Mouse (Mus musculus) stomach, embryonic 15.5 days (tissue): Measurements from ENCODE around the gene Gm20517. TPM values are rescaled to one million over a fixed set of nuclear protein-coding genes. Genes with fewer than 3 reads are reported as not detected.
A peak's percentile ranks its signal among the peaks of the same experiment; 100 is the strongest.
"Not testable (repeated sequence)": the region's sequence is repeated elsewhere in the genome, so short reads cannot be mapped to it uniquely, and the experiment has no call there.

ENCODE experiments used
- ATAC-seq: fragments of 200-750 bp; cut with Nextera tagmentation; 2 replicates; pipeline ENCODE4 v1.8.0; 2017; ENCODE audit warnings: low read depth, moderate number of reproducible peaks, moderate TSS enrichment; ENCODE audit not compliant: insufficient read depth, low FRiP score
- H3K27ac ChIP-seq: fragments of 300-500 bp; sonication (generic); 2 replicates; pipeline ENCODE4 v1.5.1; 2015; ENCODE audit warnings: mild to moderate bottlenecking, inconsistent platforms
- H3K27me3 ChIP-seq: fragments of 300-500 bp; sonication (generic); replicated peaks from 2 replicates; pipeline ENCODE4 v1.6.1; 2015; ENCODE audit warnings: inconsistent platforms
- H3K36me3 ChIP-seq: fragments of 300-500 bp; sonication (generic); 2 replicates; pipeline ENCODE4 v1.6.1; 2015; ENCODE audit warnings: inconsistent platforms
- H3K4me1 ChIP-seq: fragments of 300-500 bp; sonication (generic); 2 replicates; pipeline ENCODE4 v1.6.1; 2015; ENCODE audit warnings: inconsistent platforms
- H3K4me2 ChIP-seq: fragments of 300-500 bp; sonication (generic); 2 replicates; pipeline ENCODE4 v1.6.1; 2015; ENCODE audit warnings: mild to moderate bottlenecking, inconsistent platforms
- H3K4me3 ChIP-seq: fragments of 300-500 bp; sonication (generic); replicated peaks from 2 replicates; pipeline ENCODE4 v1.5.1; 2015; ENCODE audit warnings: inconsistent platforms
- H3K9ac ChIP-seq: fragments of 300-500 bp; sonication (generic); 2 replicates; pipeline ENCODE4 v1.6.1; 2015; ENCODE audit warnings: inconsistent platforms
- H3K9me3 ChIP-seq: fragments of 300-500 bp; sonication (generic); 2 replicates; pipeline ENCODE4 v1.6.1; 2016; ENCODE audit warnings: inconsistent platforms
- WGBS: fragments of 180-500 bp; shearing (Covaris S2); methylation state at CpG from one replicate; pipeline ENCODE4 v1.1.7; 2015; 5-methylcytosine and 5-hydroxymethylcytosine counted together
- polyA plus RNA-seq: library from polyadenylated mRNA; unstranded; fragments of >200 nt; fragmentation: Nextera tagmentation; extraction: Ambion mirVana; gene quantifications from 2 replicates; pipeline ENCODE4 v1.2.1, GENCODE M21; 2015

Gene Gm20517
- polyA plus RNA-seq, 1 experiment from 2014 or later = 1.0 TPM

DNA sequence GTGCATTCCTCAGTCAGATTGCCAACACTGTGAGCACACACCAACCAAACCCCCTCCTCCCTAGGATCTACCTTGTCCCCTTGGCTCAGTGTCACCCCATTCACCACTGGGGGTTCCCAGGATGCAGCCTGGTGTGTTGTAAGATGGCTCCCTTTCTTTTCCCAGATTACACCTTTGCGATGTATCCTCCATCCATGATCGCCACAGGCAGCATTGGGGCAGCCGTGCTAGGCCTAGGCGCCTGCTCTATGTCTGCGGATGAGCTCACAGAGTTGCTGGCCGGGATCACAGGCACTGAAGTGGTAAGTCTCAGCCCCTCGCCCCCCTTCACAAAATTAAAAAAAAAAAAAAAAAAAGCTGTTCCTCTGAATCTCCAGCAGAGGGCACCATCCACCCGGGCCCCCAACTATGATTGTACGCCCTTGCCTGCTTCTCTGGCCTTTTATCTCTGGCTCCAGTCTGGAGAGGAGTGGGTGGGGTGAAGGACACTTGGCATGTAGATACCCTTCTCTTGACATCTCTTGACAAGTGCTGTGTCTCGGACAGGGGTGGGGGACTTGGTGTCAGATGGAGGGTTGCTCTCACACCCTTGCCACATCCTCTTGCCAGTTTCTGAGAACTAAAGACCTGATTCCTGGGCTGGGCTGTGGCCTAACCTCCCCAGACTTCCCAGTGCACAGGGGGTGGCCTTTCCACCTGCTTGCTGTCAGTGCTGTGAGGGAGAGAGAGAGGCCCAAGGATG, 13.4 kb upstream of the Gm20517 start:
- H3K27me3 ChIP-seq = no peaks in the 10 kb centered on the region
- peaks cover 35% of the 10 kb centered on the region for H3K4me1 ChIP-seq
- H3K4me3 ChIP-seq = peak overlapping the region; percentile 96
- 26% methylated on average over 10 of the region's 10 CpGs for WGBS
- H3K27ac ChIP-seq = peak overlapping the region; percentile 98
- peaks cover 35% of the 10 kb centered on the region for H3K36me3 ChIP-seq
- H3K9ac ChIP-seq = no peak overlapping the region
- H3K4me2 ChIP-seq = peak overlapping the region; percentile 78
- H3K9me3 ChIP-seq = no peaks in the 10 kb centered on the region
- peak; percentile 8; the same call in 1 of the 2 replicates for ATAC-seq

DNA sequence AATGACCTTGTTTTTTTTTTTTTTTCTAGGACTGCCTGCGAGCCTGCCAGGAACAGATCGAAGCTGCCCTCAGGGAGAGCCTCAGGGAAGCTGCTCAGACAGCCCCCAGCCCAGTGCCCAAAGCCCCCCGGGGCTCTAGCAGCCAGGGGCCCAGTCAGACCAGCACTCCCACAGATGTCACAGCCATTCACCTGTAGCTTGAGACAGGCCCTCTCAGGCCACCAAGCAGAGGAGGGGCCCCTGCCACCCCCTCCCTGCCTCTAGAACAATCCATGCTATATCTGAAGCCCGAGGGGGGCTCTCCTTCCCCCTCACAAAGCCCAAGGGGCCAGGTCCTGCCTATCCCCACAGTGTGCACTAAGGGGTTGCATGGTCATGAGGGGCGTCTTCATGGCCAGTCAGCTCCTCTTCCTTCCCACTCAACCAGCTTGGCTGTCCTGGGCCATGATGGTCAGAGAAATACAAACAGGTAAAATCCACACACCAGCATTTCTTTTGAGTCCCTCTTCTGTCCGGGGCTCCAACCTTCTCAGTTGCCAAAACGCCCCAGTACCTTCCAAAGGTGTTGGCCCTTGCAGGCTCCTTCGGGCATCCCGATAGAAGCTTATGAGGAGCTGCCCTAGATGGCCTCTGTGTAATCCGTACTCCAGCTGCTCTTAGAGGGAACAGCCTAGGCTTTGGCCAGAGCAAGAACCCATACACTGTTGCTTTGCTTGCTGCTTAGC, 12.6 kb upstream of the Gm20517 start:
- not testable (repeated sequence) for ATAC-seq, H3K27me3 ChIP-seq, H3K4me2 ChIP-seq, H3K9me3 ChIP-seq, H3K4me3 ChIP-seq, H3K9ac ChIP-seq
- Histone ChIP-seq H3K27ac (peak overlapping the region; percentile 98), H3K36me3 (peaks cover 35% of the 10 kb centered on the region), H3K4me1 (peaks cover 34% of the 10 kb centered on the region)
- 77% methylated on average over 10 of the region's 10 CpGs for WGBS

DNA sequence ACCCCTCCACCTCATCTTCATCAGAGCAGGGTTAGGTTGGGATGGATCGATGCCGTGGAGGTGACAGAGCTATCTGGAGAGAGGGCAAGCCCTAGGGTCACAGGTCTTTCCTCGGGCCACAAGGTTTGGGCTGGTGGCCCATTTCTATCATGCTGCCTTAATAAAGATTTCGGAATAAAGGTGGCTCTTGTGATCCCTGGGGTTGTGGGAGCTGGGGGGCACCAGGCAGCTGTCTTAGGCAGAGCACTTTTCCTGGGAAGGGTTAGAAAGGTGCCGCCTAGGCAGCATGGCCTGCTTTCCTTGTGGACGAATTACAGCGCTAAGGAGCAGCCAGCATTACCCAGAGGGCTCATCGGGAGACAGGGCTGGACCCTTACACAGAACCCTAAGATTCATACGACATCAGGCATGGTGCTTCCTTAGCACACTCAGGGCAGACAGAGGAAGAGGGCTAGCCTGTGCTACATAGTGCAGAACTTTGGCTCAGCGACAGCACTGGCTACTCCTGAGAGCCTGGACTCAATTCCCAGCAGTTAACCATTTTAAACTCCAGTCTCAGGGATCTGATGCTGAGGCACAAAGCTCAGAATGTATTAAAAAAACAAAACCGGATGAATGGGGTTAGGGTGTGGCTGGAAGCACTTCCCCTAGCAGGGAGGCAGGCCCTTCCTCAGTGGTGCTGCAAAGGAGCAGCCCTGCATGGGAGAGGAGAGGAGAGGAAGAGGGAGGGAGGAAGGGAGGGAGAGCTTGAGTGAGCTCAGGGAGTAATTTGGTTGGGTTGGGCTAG, 11.7 kb upstream of the Gm20517 start:
- Histone ChIP-seq H3K4me1 (peaks cover 34% of the 10 kb centered on the region), H3K4me3 (no peak overlapping the region), H3K27me3 (no peaks in the 10 kb centered on the region), H3K4me2 (no peak overlapping the region), H3K27ac (peak overlapping the region; percentile 45), H3K36me3 (peaks cover 43% of the 10 kb centered on the region), H3K9ac (no peak overlapping the region), H3K9me3 (no peaks in the 10 kb centered on the region)
- ATAC-seq = no peak
- 70% methylated on average over 11 of the region's 11 CpGs for WGBS

DNA sequence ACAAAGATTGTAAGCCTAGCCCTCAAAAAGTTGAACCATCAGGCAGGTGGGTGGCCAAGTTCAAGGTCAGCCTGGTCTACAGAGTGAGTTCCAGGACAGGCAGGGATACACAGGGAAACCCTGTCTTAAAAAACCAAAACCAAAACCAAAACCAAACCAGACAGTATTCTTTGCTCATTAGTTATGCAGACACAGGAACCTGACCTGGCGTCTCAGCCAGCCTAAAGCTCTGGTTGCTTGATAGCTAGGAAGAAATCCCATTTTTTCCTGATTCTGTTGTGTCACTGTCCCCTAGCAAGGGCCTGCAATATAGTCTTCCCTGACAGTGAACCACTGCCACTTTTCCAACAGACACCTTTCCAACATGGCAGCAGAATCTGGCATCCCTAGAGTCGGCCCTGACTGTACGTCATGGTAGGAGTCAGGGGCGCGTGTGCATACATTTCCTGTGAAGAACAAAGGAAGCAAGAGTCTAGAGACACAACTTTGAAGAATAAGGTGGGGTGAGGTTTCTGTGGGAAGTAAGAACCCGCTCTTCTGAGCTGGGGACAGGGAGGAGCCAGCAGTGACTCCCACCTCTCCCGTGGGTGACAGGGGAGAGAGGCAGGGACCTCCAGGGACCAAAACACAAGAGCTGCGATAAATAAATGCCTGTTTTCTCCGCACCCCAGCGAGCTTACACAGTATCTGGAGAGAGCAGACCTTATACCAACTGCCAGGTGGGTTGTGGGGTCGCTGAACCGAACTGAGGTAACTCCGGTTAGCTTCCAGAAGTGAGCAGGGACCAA, 10.6 kb upstream of the Gm20517 start:
- no peaks in the 10 kb centered on the region for H3K9me3 ChIP-seq
- WGBS = 85% methylated on average over 13 of the region's 13 CpGs

DNA sequence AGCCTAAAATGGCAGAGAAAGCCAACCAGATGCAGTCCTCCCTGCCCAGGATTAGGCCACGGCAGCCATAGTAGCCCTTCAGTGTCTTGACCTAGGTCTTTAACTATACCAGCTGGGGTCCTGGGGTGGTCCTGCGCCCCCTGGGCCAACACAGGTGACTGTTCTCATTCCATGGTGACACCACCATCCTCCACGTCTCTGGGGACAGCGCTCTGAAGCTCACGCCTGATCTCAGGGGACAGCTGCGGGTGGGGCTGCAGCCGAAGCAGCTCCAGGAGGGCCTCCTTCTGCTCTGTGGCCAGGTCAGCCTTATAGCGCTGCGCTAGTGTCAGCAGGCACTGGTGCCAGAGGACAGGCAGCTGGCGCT, 10.0 kb upstream of the Gm20517 start:
- H3K27me3 ChIP-seq = no peaks in the 10 kb centered on the region
- no peak overlapping the region for H3K9ac ChIP-seq
- peaks cover 22% of the 10 kb centered on the region for H3K4me1 ChIP-seq
- peaks cover 56% of the 10 kb centered on the region for H3K36me3 ChIP-seq
- no peak overlapping the region for H3K27ac ChIP-seq
- ATAC-seq = no peak
- H3K4me3 ChIP-seq = no peak overlapping the region
- H3K4me2 ChIP-seq = no peak overlapping the region
- WGBS = 89% methylated on average over 10 of the region's 10 CpGs
- no peaks in the 10 kb centered on the region for H3K9me3 ChIP-seq

More for the DNA sequence above, 10.6 kb upstream of the Gm20517 start:
- H3K27me3 ChIP-seq = no peaks in the 10 kb centered on the region
- 0 out of 2 replicates have a peak overlapping the region, but pooled peaks have one; percentile 12 for H3K27ac ChIP-seq
- no peak for ATAC-seq
- peaks cover 28% of the 10 kb centered on the region for H3K4me1 ChIP-seq
- no peak overlapping the region for H3K4me3 ChIP-seq
- no peak overlapping the region for H3K4me2 ChIP-seq
- H3K9ac ChIP-seq = no peak overlapping the region
- H3K36me3 ChIP-seq = peaks cover 53% of the 10 kb centered on the region

DNA sequence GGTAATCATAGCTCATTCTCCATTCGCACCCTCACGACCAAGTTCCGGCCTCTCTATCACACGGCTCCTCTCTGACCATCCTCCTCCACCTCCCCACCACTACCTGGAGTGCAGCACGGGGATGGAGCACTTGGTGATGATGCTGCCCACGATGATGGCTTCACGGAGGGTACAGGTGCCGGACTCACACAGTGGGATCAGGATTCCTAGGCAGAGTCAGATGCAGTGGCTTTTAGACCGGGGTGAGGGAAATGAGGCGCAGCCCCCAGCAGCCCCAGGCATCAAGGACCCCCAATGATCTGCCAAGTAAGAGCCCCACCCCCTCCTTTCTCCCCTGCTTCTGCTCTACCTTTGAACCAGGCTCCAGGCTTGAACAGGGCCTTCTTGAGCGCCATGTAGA, 9.1 kb upstream of the Gm20517 start:
- Histone ChIP-seq H3K9me3 (no peaks in the 10 kb centered on the region), H3K36me3 (peaks cover 56% of the 10 kb centered on the region), H3K4me2 (no peak overlapping the region), H3K4me3 (no peak overlapping the region), H3K27me3 (no peaks in the 10 kb centered on the region), H3K27ac (no peak overlapping the region), H3K9ac (no peak overlapping the region), H3K4me1 (peaks cover 13% of the 10 kb centered on the region)
- ATAC-seq = no peak
- 89% methylated on average over 11 of the region's 11 CpGs for WGBS

DNA sequence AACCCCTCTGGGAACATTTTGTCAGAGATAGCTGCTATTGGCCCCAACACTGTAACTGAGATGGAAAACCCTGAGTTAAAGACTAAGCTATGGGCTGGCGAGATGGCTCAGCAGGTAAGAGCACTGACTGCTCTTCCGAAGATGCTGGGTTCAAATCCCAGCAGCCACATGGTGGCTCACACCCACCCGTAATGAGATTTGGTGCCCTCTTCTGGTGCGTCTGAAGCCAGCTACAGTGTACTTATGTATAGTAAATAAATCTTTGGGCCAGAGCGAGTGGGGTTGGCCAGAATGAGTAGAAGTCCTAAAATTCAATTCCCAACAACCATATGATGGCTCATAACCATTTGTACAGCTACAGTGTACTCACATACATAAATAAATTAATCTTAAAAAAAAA, 5.2 kb upstream of the Gm20517 start:
- Histone ChIP-seq H3K4me3 (no peak overlapping the region), H3K9ac (no peak overlapping the region), H3K27me3 (no peaks in the 10 kb centered on the region), H3K4me2 (no peak overlapping the region), H3K4me1 (peaks cover 9% of the 10 kb centered on the region), H3K36me3 (peaks cover 43% of the 10 kb centered on the region), H3K27ac (no peak overlapping the region), H3K9me3 (no peaks in the 10 kb centered on the region)
- ATAC-seq = no peak
- 66% methylated on average over 5 of the region's 5 CpGs for WGBS

DNA sequence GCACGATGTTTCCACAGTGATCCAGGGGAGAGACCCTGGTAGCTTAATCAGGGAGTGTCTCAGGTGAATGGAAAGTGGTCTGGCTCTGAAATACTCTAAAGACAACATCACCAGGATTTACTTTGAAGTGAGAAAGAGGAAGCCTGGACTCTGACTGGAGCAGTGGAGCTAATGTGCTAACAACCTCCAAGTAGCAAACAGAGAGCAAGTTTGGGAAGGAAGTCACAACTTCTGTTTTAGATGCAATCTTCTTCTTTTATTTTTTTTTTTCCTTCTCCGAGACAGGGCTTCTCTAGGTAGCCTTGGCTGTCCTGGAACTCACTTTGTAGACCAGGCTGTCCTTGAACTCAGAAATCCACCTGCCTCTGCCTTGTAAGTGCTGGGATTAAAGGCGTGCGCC, 2.2 kb upstream of the Gm20517 start:
- Histone ChIP-seq H3K4me1 (peaks cover 21% of the 10 kb centered on the region), H3K9me3 (no peaks in the 10 kb centered on the region), H3K27me3 (no peaks in the 10 kb centered on the region), H3K4me2 (no peak overlapping the region), H3K27ac (no peak overlapping the region), H3K4me3 (no peak overlapping the region), H3K9ac (no peak overlapping the region), H3K36me3 (peaks cover 25% of the 10 kb centered on the region)
- ATAC-seq = no peak
- 92% methylated on average over 4 of the region's 4 CpGs for WGBS

DNA sequence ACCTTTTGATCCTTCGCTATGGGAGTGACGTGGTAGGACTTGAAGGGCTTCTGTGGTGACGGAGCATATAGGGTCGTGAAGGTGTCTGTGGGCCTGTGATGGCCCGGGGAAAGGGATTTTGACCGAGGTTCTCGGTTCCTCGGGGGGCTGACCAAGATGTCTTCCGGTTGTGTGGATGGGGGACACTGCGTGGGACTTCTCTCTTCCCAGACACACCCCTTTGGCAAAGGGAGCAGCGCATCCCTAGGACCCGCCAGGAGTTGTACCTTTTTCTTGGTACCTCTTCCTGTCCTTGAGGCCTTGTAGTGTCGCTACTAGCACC, 233 bp downstream of the Gm20517 start:
- no peak for ATAC-seq
- Histone ChIP-seq H3K9ac (peak overlapping the region; percentile 57), H3K4me2 (peak overlapping the region; percentile 84), H3K4me1 (peaks cover 21% of the 10 kb centered on the region), H3K27me3 (no peaks in the 10 kb centered on the region), H3K4me3 (peak overlapping the region; percentile 72), H3K36me3 (peaks cover 12% of the 10 kb centered on the region), H3K9me3 (no peaks in the 10 kb centered on the region), H3K27ac (peak overlapping the region; percentile 81; the same call in 1 of the 2 replicates)
- under 1% methylated on average over 13 of the region's 13 CpGs for WGBS

DNA sequence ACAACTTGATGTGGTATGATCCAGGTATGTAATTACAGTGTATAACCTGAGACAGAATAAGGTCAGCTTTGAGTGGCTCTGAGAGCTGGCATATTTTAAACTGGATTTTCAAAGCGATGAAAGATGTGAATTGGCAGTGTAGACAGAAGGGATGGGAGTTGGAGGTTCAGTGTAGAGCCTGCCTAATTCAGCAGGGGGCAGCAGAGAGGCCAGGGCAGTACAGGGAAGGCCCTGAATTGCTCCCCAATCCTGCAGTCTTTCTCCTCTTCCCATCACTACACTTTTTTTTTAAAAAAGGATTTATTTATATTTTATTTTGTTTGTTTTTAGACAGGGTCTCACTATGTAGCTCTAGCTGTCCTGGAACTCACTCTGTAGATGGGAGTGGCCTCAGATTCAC, 2.6 kb downstream of the Gm20517 start:
- ATAC-seq = no peak
- H3K4me2 ChIP-seq = no peak overlapping the region
- peaks cover 12% of the 10 kb centered on the region; the same call in 1 of the 2 replicates for H3K36me3 ChIP-seq
- no peaks in the 10 kb centered on the region for H3K9me3 ChIP-seq
- H3K4me1 ChIP-seq = peaks cover 21% of the 10 kb centered on the region
- no peaks in the 10 kb centered on the region for H3K27me3 ChIP-seq
- no peak overlapping the region for H3K9ac ChIP-seq
- no peak overlapping the region for H3K27ac ChIP-seq
- no peak overlapping the region for H3K4me3 ChIP-seq
- WGBS = 91% methylated on average over 1 of the region's 1 CpGs

DNA sequence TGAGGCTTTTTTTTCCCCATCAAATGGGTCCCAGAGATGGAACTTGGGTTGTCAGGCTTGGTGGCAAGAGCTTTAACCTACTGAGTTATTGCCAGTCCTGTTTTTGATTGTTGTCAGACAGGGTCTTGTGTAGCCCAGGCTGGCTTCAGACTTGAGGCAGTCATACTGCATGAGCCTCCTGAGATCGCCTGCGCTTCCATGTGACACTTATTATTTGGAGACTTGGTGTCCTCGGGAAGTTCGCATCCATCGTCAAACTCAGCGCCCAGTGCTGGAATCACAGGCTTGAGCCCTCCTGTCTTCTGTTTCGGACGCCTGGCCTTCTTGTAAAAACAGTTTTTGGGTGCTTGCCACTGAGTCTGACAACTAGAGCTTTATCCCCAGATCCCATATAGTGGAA, 4.7 kb downstream of the Gm20517 start:
- Histone ChIP-seq H3K4me2 (no peak overlapping the region), H3K4me3 (no peak overlapping the region), H3K9me3 (no peaks in the 10 kb centered on the region), H3K27me3 (no peaks in the 10 kb centered on the region), H3K27ac (no peak overlapping the region), H3K36me3 (peaks cover 23% of the 10 kb centered on the region), H3K9ac (no peak overlapping the region), H3K4me1 (peaks cover 12% of the 10 kb centered on the region)
- WGBS = 96% methylated on average over 8 of the region's 8 CpGs
- ATAC-seq = no peak
